Mouse (Mus musculus): ENCODE results near the gene Fbxw2. TPM values are rescaled to one million over a fixed set of nuclear protein-coding genes. Genes with fewer than 3 reads are reported as not detected.

Fbxw2 gene
- total RNA-seq, 2 experiments from 2014 or later = 56.1 to 62.8 TPM

Other genes starting within 250 kb of the Fbxw2 start
- gene Gapvd1, start 71.1 kb downstream of the Fbxw2 start, total RNA-seq (2021) = 10 to 100 TPM; 45.7 to 48.1 TPM
- 100 to 1,000 TPM; 390 to 403 TPM for gene Hspa5, start 54.3 kb downstream of the Fbxw2 start, total RNA-seq (2021)
- gene Rabepk, start 26.4 kb downstream of the Fbxw2 start, total RNA-seq (2021) = 10 to 100 TPM; 13.0 to 16.7 TPM
- not detected for gene Gm34653, start 6.7 kb upstream of the Fbxw2 start, total RNA-seq (2021)
- under 1 TPM; 0.31 to 0.77 TPM for gene Cutal, start 48.1 kb upstream of the Fbxw2 start, total RNA-seq (2021)
- gene Psmd5, start 48.7 kb upstream of the Fbxw2 start, total RNA-seq (2021) = 10 to 100 TPM; 15.7 to 18.6 TPM
- gene Phf19, start 87.7 kb upstream of the Fbxw2 start, total RNA-seq (2021) = 1 to 10 TPM; 3.5 to 3.8 TPM
- gene Traf1, start 135.5 kb upstream of the Fbxw2 start, total RNA-seq (2021) = 1 to 10 TPM; 1.3 to 1.8 TPM
- not detected for gene Hc, start 235.1 kb upstream of the Fbxw2 start, total RNA-seq (2021)